Mouse (Mus musculus): ENCODE results near the gene Vamp5. TPM values are rescaled to one million over a fixed set of nuclear protein-coding genes. Genes with fewer than 3 reads are reported as not detected.

Vamp5 gene
- total and polyA plus RNA-seq, 3 experiments, result 163 to 187 (median 183) TPM

DNA sequence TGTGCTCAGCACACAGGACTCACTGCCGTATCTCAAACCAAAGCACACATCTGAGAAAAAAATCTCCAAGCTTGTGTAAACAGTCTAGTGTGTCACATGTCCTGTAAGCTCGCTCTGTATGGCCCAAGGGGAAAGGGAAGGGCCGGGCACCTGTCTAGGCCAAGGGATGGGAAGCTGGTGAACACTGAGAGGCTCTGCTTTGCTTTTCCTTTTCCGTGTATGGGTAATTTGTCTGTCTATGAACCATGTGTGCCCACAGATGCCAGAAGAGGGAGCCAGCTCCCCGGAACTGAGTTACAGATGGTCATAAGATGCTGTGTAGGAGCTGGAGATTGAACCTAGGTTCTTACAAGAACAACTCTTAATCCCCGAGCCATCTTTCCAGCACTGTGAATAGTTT lies 54.0 kb downstream of the Vamp5 start:
- no peaks in the 10 kb centered on the region for H3K27me3 ChIP-seq (ENCODE audit: insufficient read depth, low read length)
- no peak overlapping the region for H3K4me3 ChIP-seq (ENCODE audit: low read depth, low read length)
- peaks cover 98% of the 10 kb centered on the region for H3K36me3 ChIP-seq (replicated peaks)
- TF ChIP-seq POLR2AphosphoS5 (IDR thresholded peaks at IDR 0.05; ENCODE audit: insufficient replicate concordance, low read depth, low read length) (no peak), CTCF (IDR thresholded peaks at IDR 0.05; ENCODE audit: low read depth, low read length) (no peak), GATA2 (IDR thresholded peaks at IDR 0.05; ENCODE audit: borderline replicate concordance, low read depth, low read length) (no peak), GATA1 (IDR thresholded peaks at IDR 0.05; ENCODE audit: borderline replicate concordance, low read length) (no peak), TAL1 (conservative IDR thresholded peaks at IDR 0.05; ENCODE audit: low read depth, low read length) (no peak)
- H3K9me3 ChIP-seq (replicated peaks), result no peaks in the 10 kb centered on the region
- DNase-seq (ENCODE audit: low spot score) (no peak), ATAC-seq (ENCODE audit: extremely low read depth, insufficient number of reproducible peaks, low FRiP score, poor library complexity, severe bottlenecking) (no peak)
- peaks cover 16% of the 10 kb centered on the region; the same call in 1 of the 2 replicates for H3K4me1 ChIP-seq (ENCODE audit: insufficient read depth, low read depth, low read length)

DNA sequence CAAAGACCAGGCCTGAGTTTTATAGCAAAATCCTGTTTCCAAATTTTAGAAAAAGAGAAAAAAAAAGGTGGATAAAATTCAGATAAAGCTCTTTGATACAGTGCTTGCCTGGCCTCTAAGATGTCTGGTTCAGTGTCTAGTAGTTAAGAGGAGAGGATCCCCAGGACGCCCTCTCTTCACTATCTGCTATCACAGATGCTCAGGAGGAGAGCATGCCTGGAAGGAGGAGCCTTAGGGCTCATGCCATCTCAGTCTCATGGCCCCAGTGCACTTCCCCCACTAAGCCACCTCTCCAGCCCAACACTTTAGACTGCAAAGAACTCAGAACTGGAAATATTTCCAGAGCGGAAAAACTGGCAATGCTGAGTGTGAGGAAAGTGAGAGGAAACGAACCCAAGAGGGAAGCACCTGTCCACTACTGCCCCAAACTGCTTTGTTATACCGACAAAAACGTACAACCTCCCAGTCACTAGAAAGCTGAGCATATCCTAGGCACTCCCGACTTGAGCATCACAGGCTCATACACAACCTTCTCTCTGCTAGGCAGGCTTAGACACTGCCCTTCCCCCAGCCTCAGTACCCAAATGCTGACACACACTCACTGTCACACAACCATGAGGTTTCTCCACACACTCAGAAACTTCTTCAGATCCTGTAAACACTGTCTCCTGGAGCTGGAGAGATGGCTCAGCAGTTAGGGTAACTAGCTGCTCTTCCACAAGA lies 56.3 kb downstream of the Vamp5 start:
- Histone ChIP-seq H3K4me3 (ENCODE audit: low read depth, low read length) (no peak overlapping the region), H3K4me1 (ENCODE audit: insufficient read depth, low read depth, low read length) (peaks cover 16% of the 10 kb centered on the region; the same call in 1 of the 2 replicates), H3K36me3 (replicated peaks) (peaks cover 98% of the 10 kb centered on the region), H3K9me3 (replicated peaks) (no peaks in the 10 kb centered on the region), H3K27me3 (ENCODE audit: insufficient read depth, low read length) (no peaks in the 10 kb centered on the region)
- DNase-seq (ENCODE audit: low spot score), result no peak
- no peak for ATAC-seq (ENCODE audit: extremely low read depth, insufficient number of reproducible peaks, low FRiP score, poor library complexity, severe bottlenecking)
- TF ChIP-seq GATA2 (IDR thresholded peaks at IDR 0.05; ENCODE audit: borderline replicate concordance, low read depth, low read length), result no peak
- no peak for TF ChIP-seq GATA1 (IDR thresholded peaks at IDR 0.05; ENCODE audit: borderline replicate concordance, low read length)
- TF ChIP-seq CTCF (IDR thresholded peaks at IDR 0.05; ENCODE audit: low read depth, low read length), result no peak
- no peak for TF ChIP-seq TAL1 (conservative IDR thresholded peaks at IDR 0.05; ENCODE audit: low read depth, low read length)
- no peak for TF ChIP-seq POLR2AphosphoS5 (IDR thresholded peaks at IDR 0.05; ENCODE audit: insufficient replicate concordance, low read depth, low read length)

DNA sequence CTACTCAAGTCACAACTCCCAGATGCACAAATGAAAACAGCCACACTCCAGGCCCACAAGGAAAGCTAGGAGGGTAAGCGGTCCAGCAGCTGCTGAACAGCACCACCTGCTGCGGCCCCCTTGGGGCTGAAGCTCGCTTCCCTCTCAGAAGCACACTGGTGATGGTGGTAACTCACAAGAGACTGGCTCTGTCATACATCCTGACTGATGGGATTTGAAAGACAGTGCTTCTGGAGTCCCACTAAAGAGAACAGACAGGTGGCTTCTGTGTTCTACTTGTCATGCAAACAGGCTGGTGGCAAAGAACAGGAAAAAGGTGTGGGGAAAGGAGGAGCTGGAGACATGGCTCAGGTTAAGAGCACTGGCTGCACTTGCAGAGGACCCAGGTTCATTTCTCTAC lies 57.3 kb downstream of the Vamp5 start:
- DNase-seq (ENCODE audit: low spot score) (no peak), ATAC-seq (ENCODE audit: extremely low read depth, insufficient number of reproducible peaks, low FRiP score, poor library complexity, severe bottlenecking) (no peak)
- Histone ChIP-seq H3K27me3 (ENCODE audit: insufficient read depth, low read length) (no peaks in the 10 kb centered on the region), H3K4me1 (ENCODE audit: insufficient read depth, low read depth, low read length) (peaks cover 16% of the 10 kb centered on the region; the same call in 1 of the 2 replicates), H3K9me3 (replicated peaks) (no peaks in the 10 kb centered on the region), H3K4me3 (ENCODE audit: low read depth, low read length) (no peak overlapping the region), H3K36me3 (replicated peaks) (peaks cover 98% of the 10 kb centered on the region)
- no peak for TF ChIP-seq CTCF (IDR thresholded peaks at IDR 0.05; ENCODE audit: low read depth, low read length)
- TF ChIP-seq GATA2 (IDR thresholded peaks at IDR 0.05; ENCODE audit: borderline replicate concordance, low read depth, low read length), result no peak
- no peak for TF ChIP-seq GATA1 (IDR thresholded peaks at IDR 0.05; ENCODE audit: borderline replicate concordance, low read length)
- no peak for TF ChIP-seq TAL1 (conservative IDR thresholded peaks at IDR 0.05; ENCODE audit: low read depth, low read length)
- no peak for TF ChIP-seq POLR2AphosphoS5 (IDR thresholded peaks at IDR 0.05; ENCODE audit: insufficient replicate concordance, low read depth, low read length)

DNA sequence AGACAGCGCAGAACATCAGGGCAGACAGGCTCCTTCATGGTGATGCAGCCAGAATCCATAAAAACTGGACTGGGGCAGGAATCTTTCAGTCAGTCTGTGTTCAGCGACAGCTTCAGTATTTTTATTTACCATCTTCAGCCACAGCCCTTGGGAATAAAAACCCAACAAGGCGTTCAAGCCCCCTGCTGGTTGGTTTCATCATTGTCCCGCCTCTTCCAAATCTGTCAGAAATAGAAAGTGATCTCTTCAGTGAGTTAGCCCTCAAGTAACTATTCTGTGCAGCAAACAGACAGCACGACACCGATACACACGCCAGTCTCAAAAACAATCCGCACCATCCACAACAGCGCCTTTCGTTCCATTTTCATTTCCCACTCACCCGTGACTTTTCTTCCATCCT lies 61.2 kb downstream of the Vamp5 start:
- ATAC-seq (ENCODE audit: extremely low read depth, insufficient number of reproducible peaks, low FRiP score, poor library complexity, severe bottlenecking) (no peak), DNase-seq (ENCODE audit: low spot score) (peak; percentile 14)
- Histone ChIP-seq H3K9me3 (replicated peaks) (no peaks in the 10 kb centered on the region), H3K36me3 (replicated peaks) (peaks cover 95% of the 10 kb centered on the region), H3K4me1 (ENCODE audit: insufficient read depth, low read depth, low read length) (peaks cover 16% of the 10 kb centered on the region; the same call in 1 of the 2 replicates), H3K4me3 (ENCODE audit: low read depth, low read length) (no peak overlapping the region), H3K27me3 (ENCODE audit: insufficient read depth, low read length) (no peaks in the 10 kb centered on the region)
- TF ChIP-seq GATA1 (IDR thresholded peaks at IDR 0.05; ENCODE audit: borderline replicate concordance, low read length) (no peak), GATA2 (IDR thresholded peaks at IDR 0.05; ENCODE audit: borderline replicate concordance, low read depth, low read length) (no peak), TAL1 (conservative IDR thresholded peaks at IDR 0.05; ENCODE audit: low read depth, low read length) (no peak), POLR2AphosphoS5 (IDR thresholded peaks at IDR 0.05; ENCODE audit: insufficient replicate concordance, low read depth, low read length) (no peak), CTCF (IDR thresholded peaks at IDR 0.05; ENCODE audit: low read depth, low read length) (peak; percentile 15; the same call in 1 of the 2 replicates)

Other genes starting within 250 kb of the Vamp5 start
- not detected in 2 replicates for gene Atoh8, start 144.9 kb downstream of the Vamp5 start, total RNA-seq (2014; fragmentation: Nextera tagmentation)
- gene Atoh8, start 144.9 kb downstream of the Vamp5 start, total RNA-seq (2017), result not detected in 2 replicates
- gene Atoh8, start 144.9 kb downstream of the Vamp5 start, polyA plus RNA-seq (2012), result 0.03 TPM in 1 of 2 replicates, not detected in the other
- gene Sftpb, start 75.9 kb downstream of the Vamp5 start, total RNA-seq (2014; fragmentation: Nextera tagmentation), result not detected in 2 replicates
- not detected in 2 replicates for gene Sftpb, start 75.9 kb downstream of the Vamp5 start, total RNA-seq (2017)
- not detected in 2 replicates for gene Sftpb, start 75.9 kb downstream of the Vamp5 start, polyA plus RNA-seq (2012)
- 99.6 and 100 TPM in 2 replicates for gene Usp39, start 35.3 kb downstream of the Vamp5 start, total RNA-seq (2014; fragmentation: Nextera tagmentation)
- 116 and 119 TPM in 2 replicates for gene Usp39, start 35.3 kb downstream of the Vamp5 start, total RNA-seq (2017)
- 26.3 and 29.7 TPM in 2 replicates for gene Usp39, start 35.3 kb downstream of the Vamp5 start, polyA plus RNA-seq (2012)
- gene 0610030E20Rik, start 33.2 kb downstream of the Vamp5 start, total RNA-seq (2014; fragmentation: Nextera tagmentation), result 71.0 and 74.9 TPM in 2 replicates
- 26.4 and 29.7 TPM in 2 replicates for gene 0610030E20Rik, start 33.2 kb downstream of the Vamp5 start, total RNA-seq (2017)
- gene 0610030E20Rik, start 33.2 kb downstream of the Vamp5 start, polyA plus RNA-seq (2012), result 33.9 and 34.7 TPM in 2 replicates
- gene Tmem150a, start 25.0 kb downstream of the Vamp5 start, total RNA-seq (2014; fragmentation: Nextera tagmentation), result 5.5 and 6.0 TPM in 2 replicates
- 0.55 and 1.2 TPM in 2 replicates for gene Tmem150a, start 25.0 kb downstream of the Vamp5 start, total RNA-seq (2017)
- 5.1 and 5.6 TPM in 2 replicates for gene Tmem150a, start 25.0 kb downstream of the Vamp5 start, polyA plus RNA-seq (2012)
- gene Rnf181, start 13.5 kb downstream of the Vamp5 start, total RNA-seq (2014; fragmentation: Nextera tagmentation), result 238 and 244 TPM in 2 replicates
- gene Rnf181, start 13.5 kb downstream of the Vamp5 start, total RNA-seq (2017), result 153 and 179 TPM in 2 replicates
- gene Rnf181, start 13.5 kb downstream of the Vamp5 start, polyA plus RNA-seq (2012), result 120 and 165 TPM in 2 replicates
- gene Vamp8, start 10.2 kb upstream of the Vamp5 start, total RNA-seq (2014; fragmentation: Nextera tagmentation), result 58.1 and 72.6 TPM in 2 replicates
- gene Vamp8, start 10.2 kb upstream of the Vamp5 start, total RNA-seq (2017), result 516 and 572 TPM in 2 replicates
- gene Vamp8, start 10.2 kb upstream of the Vamp5 start, polyA plus RNA-seq (2012), result 147 and 261 TPM in 2 replicates
- 25.9 and 27.8 TPM in 2 replicates for gene Ggcx, start 33.8 kb upstream of the Vamp5 start, total RNA-seq (2014; fragmentation: Nextera tagmentation)
- gene Ggcx, start 33.8 kb upstream of the Vamp5 start, total RNA-seq (2017), result 9.2 and 12.4 TPM in 2 replicates
- 6.5 and 6.7 TPM in 2 replicates for gene Ggcx, start 33.8 kb upstream of the Vamp5 start, polyA plus RNA-seq (2012)
- 355 and 414 TPM in 2 replicates for gene Mat2a, start 59.1 kb upstream of the Vamp5 start, total RNA-seq (2014; fragmentation: Nextera tagmentation)
- 275 and 294 TPM in 2 replicates for gene Mat2a, start 59.1 kb upstream of the Vamp5 start, total RNA-seq (2017)
- 24.9 and 34.2 TPM in 2 replicates for gene Mat2a, start 59.1 kb upstream of the Vamp5 start, polyA plus RNA-seq (2012)
- not detected in 2 replicates for gene Sh2d6, start 141.2 kb upstream of the Vamp5 start, total RNA-seq (2014; fragmentation: Nextera tagmentation)
- gene Sh2d6, start 141.2 kb upstream of the Vamp5 start, total RNA-seq (2017), result 0.16 TPM in 1 of 2 replicates, not detected in the other
- not detected in 2 replicates for gene Sh2d6, start 141.2 kb upstream of the Vamp5 start, polyA plus RNA-seq (2012)
- 37.8 and 38.0 TPM in 2 replicates for gene Capg, start 163.9 kb upstream of the Vamp5 start, total RNA-seq (2014; fragmentation: Nextera tagmentation)
- gene Capg, start 163.9 kb upstream of the Vamp5 start, total RNA-seq (2017), result 113 and 150 TPM in 2 replicates
- 88.6 and 102 TPM in 2 replicates for gene Capg, start 163.9 kb upstream of the Vamp5 start, polyA plus RNA-seq (2012)
- gene Elmod3, start 217.9 kb upstream of the Vamp5 start, total RNA-seq (2014; fragmentation: Nextera tagmentation), result 20.4 and 25.5 TPM in 2 replicates
- gene Elmod3, start 217.9 kb upstream of the Vamp5 start, total RNA-seq (2017), result 8.6 and 9.8 TPM in 2 replicates
- gene Elmod3, start 217.9 kb upstream of the Vamp5 start, polyA plus RNA-seq (2012), result 16.6 and 22.1 TPM in 2 replicates
- gene Retsat, start 218.0 kb upstream of the Vamp5 start, total RNA-seq (2014; fragmentation: Nextera tagmentation), result 13.1 and 13.6 TPM in 2 replicates
- 12.6 and 14.8 TPM in 2 replicates for gene Retsat, start 218.0 kb upstream of the Vamp5 start, total RNA-seq (2017)
- gene Retsat, start 218.0 kb upstream of the Vamp5 start, polyA plus RNA-seq (2012), result 6.1 and 25.6 TPM in 2 replicates
- gene Tgoln1, start 236.5 kb upstream of the Vamp5 start, total RNA-seq (2014; fragmentation: Nextera tagmentation), result 49.7 and 50.1 TPM in 2 replicates
- 60.3 and 72.6 TPM in 2 replicates for gene Tgoln1, start 236.5 kb upstream of the Vamp5 start, total RNA-seq (2017)
- gene Tgoln1, start 236.5 kb upstream of the Vamp5 start, polyA plus RNA-seq (2012), result 2.0 and 4.4 TPM in 2 replicates

All from G1E (cell line).